Mouse (Mus musculus): ENCODE measurements around the gene Nuak1. TPM values are rescaled to one million over a fixed set of nuclear protein-coding genes. Genes with fewer than 3 reads are reported as not detected.

The Nuak1 gene
- polyA plus RNA-seq, 1 experiment from 2014 or later = 4.9 TPM

GRCm38 (mm10) chr10:84371681-84372160 is 68.7 kb downstream of the Nuak1 start:
- Histone ChIP-seq H3K4me3 (ENCODE audit: low read depth, low read length) (no peak overlapping the region), H3K27ac (ENCODE audit: low read depth, low read length) (peak overlapping the region; percentile 58; the same call in 1 of the 2 replicates), H3K4me1 (ENCODE audit: control insufficient read depth, insufficient read depth, low read length) (peaks cover 13% of the 10 kb centered on the region; the same call in 1 of the 2 replicates), H3K9ac (replicated peaks; ENCODE audit: low read depth, low read length) (no peak overlapping the region), H3K9me3 (ENCODE audit: control insufficient read depth, low read length) (no peaks in the 10 kb centered on the region), H3K4me2 (ENCODE audit: low read depth, low read length) (no peak overlapping the region; the same call in 1 of the 2 replicates), H3K36me3 (ENCODE audit: control insufficient read depth, insufficient read depth, low read length) (peaks cover 5% of the 10 kb centered on the region; the same call in 1 of the 2 replicates), H3K27me3 (ENCODE audit: control insufficient read depth, insufficient read depth, low read length) (no peaks in the 10 kb centered on the region)
- peak; percentile 47; the same call in 1 of the 2 replicates for ATAC-seq (ENCODE audit: low read depth)
- WGBS = 21% methylated on average over 10 of the region's 10 CpGs

GRCm38 (mm10) chr10:84371230-84371629 is 69.2 kb downstream of the Nuak1 start:
- peaks cover 5% of the 10 kb centered on the region; the same call in 1 of the 2 replicates for H3K36me3 ChIP-seq (ENCODE audit: control insufficient read depth, insufficient read depth, low read length)
- H3K4me3 ChIP-seq (ENCODE audit: low read depth, low read length) = no peak overlapping the region
- H3K9me3 ChIP-seq (ENCODE audit: control insufficient read depth, low read length) = no peaks in the 10 kb centered on the region
- H3K27me3 ChIP-seq (ENCODE audit: control insufficient read depth, insufficient read depth, low read length) = no peaks in the 10 kb centered on the region
- ATAC-seq (ENCODE audit: low read depth) = no peak
- WGBS = 56% methylated on average over 4 of the region's 4 CpGs
- H3K4me1 ChIP-seq (ENCODE audit: control insufficient read depth, insufficient read depth, low read length) = peaks cover 13% of the 10 kb centered on the region; the same call in 1 of the 2 replicates
- no peak overlapping the region for H3K27ac ChIP-seq (ENCODE audit: low read depth, low read length)
- H3K9ac ChIP-seq (replicated peaks; ENCODE audit: low read depth, low read length) = no peak overlapping the region
- H3K4me2 ChIP-seq (ENCODE audit: low read depth, low read length) = no peak overlapping the region

GRCm38 (mm10) chr10:84369646-84370314 is 70.6 kb downstream of the Nuak1 start:
- no peaks in the 10 kb centered on the region for H3K27me3 ChIP-seq (ENCODE audit: control insufficient read depth, insufficient read depth, low read length)
- H3K4me1 ChIP-seq (ENCODE audit: control insufficient read depth, insufficient read depth, low read length) = peaks cover 13% of the 10 kb centered on the region; the same call in 1 of the 2 replicates
- WGBS = 95% methylated on average over 11 of the region's 11 CpGs
- peaks cover 1% of the 10 kb centered on the region; the same call in 1 of the 2 replicates for H3K36me3 ChIP-seq (ENCODE audit: control insufficient read depth, insufficient read depth, low read length)
- no peak overlapping the region for H3K4me2 ChIP-seq (ENCODE audit: low read depth, low read length)
- no peak overlapping the region for H3K9ac ChIP-seq (replicated peaks; ENCODE audit: low read depth, low read length)
- no peaks in the 10 kb centered on the region for H3K9me3 ChIP-seq (ENCODE audit: control insufficient read depth, low read length)
- H3K4me3 ChIP-seq (ENCODE audit: low read depth, low read length) = no peak overlapping the region
- no peak overlapping the region for H3K27ac ChIP-seq (ENCODE audit: low read depth, low read length)
- no peak for ATAC-seq (ENCODE audit: low read depth)

GRCm38 (mm10) chr10:84368185-84368584 is 72.2 kb downstream of the Nuak1 start:
- 95% methylated on average over 3 of the region's 3 CpGs for WGBS
- Histone ChIP-seq H3K9ac (replicated peaks; ENCODE audit: low read depth, low read length) (no peak overlapping the region), H3K4me3 (ENCODE audit: low read depth, low read length) (no peak overlapping the region), H3K27ac (ENCODE audit: low read depth, low read length) (no peak overlapping the region), H3K36me3 (ENCODE audit: control insufficient read depth, insufficient read depth, low read length) (no peaks in the 10 kb centered on the region), H3K9me3 (ENCODE audit: control insufficient read depth, low read length) (no peaks in the 10 kb centered on the region), H3K27me3 (ENCODE audit: control insufficient read depth, insufficient read depth, low read length) (no peaks in the 10 kb centered on the region), H3K4me2 (ENCODE audit: low read depth, low read length) (no peak overlapping the region), H3K4me1 (ENCODE audit: control insufficient read depth, insufficient read depth, low read length) (peaks cover 13% of the 10 kb centered on the region; the same call in 1 of the 2 replicates)
- no peak for ATAC-seq (ENCODE audit: low read depth)

GRCm38 (mm10) chr10:84365166-84365865 is 75.1 kb downstream of the Nuak1 start:
- Histone ChIP-seq H3K27ac (ENCODE audit: low read depth, low read length) (no peak overlapping the region), H3K4me1 (ENCODE audit: control insufficient read depth, insufficient read depth, low read length) (no peaks in the 10 kb centered on the region), H3K27me3 (ENCODE audit: control insufficient read depth, insufficient read depth, low read length) (no peaks in the 10 kb centered on the region), H3K9me3 (ENCODE audit: control insufficient read depth, low read length) (no peaks in the 10 kb centered on the region), H3K4me2 (ENCODE audit: low read depth, low read length) (no peak overlapping the region), H3K4me3 (ENCODE audit: low read depth, low read length) (no peak overlapping the region), H3K36me3 (ENCODE audit: control insufficient read depth, insufficient read depth, low read length) (no peaks in the 10 kb centered on the region), H3K9ac (replicated peaks; ENCODE audit: low read depth, low read length) (no peak overlapping the region)
- no peak for ATAC-seq (ENCODE audit: low read depth)
- 88% methylated on average over 7 of the region's 7 CpGs for WGBS

GRCm38 (mm10) chr10:84363833-84364232 is 76.6 kb downstream of the Nuak1 start:
- Histone ChIP-seq H3K27me3 (ENCODE audit: control insufficient read depth, insufficient read depth, low read length) (no peaks in the 10 kb centered on the region), H3K36me3 (ENCODE audit: control insufficient read depth, insufficient read depth, low read length) (no peaks in the 10 kb centered on the region), H3K27ac (ENCODE audit: low read depth, low read length) (no peak overlapping the region), H3K9me3 (ENCODE audit: control insufficient read depth, low read length) (no peaks in the 10 kb centered on the region), H3K4me3 (ENCODE audit: low read depth, low read length) (no peak overlapping the region), H3K4me2 (ENCODE audit: low read depth, low read length) (no peak overlapping the region), H3K4me1 (ENCODE audit: control insufficient read depth, insufficient read depth, low read length) (no peaks in the 10 kb centered on the region), H3K9ac (replicated peaks; ENCODE audit: low read depth, low read length) (no peak overlapping the region)
- ATAC-seq (ENCODE audit: low read depth) = no peak
- 87% methylated on average over 7 of the region's 7 CpGs for WGBS

- no peak for ATAC-seq (ENCODE audit: low read depth)
- 89% methylated on average over 4 of the region's 4 CpGs for WGBS
- H3K4me3 ChIP-seq (ENCODE audit: low read depth, low read length) = no peak overlapping the region
- H3K4me2 ChIP-seq (ENCODE audit: low read depth, low read length) = no peak overlapping the region
- H3K9ac ChIP-seq (replicated peaks; ENCODE audit: low read depth, low read length) = no peak overlapping the region
- no peaks in the 10 kb centered on the region for H3K27me3 ChIP-seq (ENCODE audit: control insufficient read depth, insufficient read depth, low read length)
- no peaks in the 10 kb centered on the region for H3K4me1 ChIP-seq (ENCODE audit: control insufficient read depth, insufficient read depth, low read length)
- H3K9me3 ChIP-seq (ENCODE audit: control insufficient read depth, low read length) = no peaks in the 10 kb centered on the region
- H3K27ac ChIP-seq (ENCODE audit: low read depth, low read length) = no peak overlapping the region
- H3K36me3 ChIP-seq (ENCODE audit: control insufficient read depth, insufficient read depth, low read length) = no peaks in the 10 kb centered on the region
Measured at GRCm38 (mm10) chr10:84360953-84361352, 79.4 kb downstream of the Nuak1 start.

GRCm38 (mm10) chr10:84360391-84360790 is 80.0 kb downstream of the Nuak1 start:
- Histone ChIP-seq H3K27ac (ENCODE audit: low read depth, low read length) (no peak overlapping the region), H3K4me3 (ENCODE audit: low read depth, low read length) (no peak overlapping the region), H3K4me2 (ENCODE audit: low read depth, low read length) (no peak overlapping the region), H3K27me3 (ENCODE audit: control insufficient read depth, insufficient read depth, low read length) (no peaks in the 10 kb centered on the region), H3K36me3 (ENCODE audit: control insufficient read depth, insufficient read depth, low read length) (no peaks in the 10 kb centered on the region), H3K9ac (replicated peaks; ENCODE audit: low read depth, low read length) (no peak overlapping the region), H3K9me3 (ENCODE audit: control insufficient read depth, low read length) (no peaks in the 10 kb centered on the region), H3K4me1 (ENCODE audit: control insufficient read depth, insufficient read depth, low read length) (no peaks in the 10 kb centered on the region)
- 65% methylated on average over 9 of the region's 9 CpGs for WGBS
- no peak for ATAC-seq (ENCODE audit: low read depth)

- Histone ChIP-seq H3K9ac (replicated peaks; ENCODE audit: low read depth, low read length) (no peak overlapping the region), H3K9me3 (ENCODE audit: control insufficient read depth, low read length) (no peaks in the 10 kb centered on the region), H3K27me3 (ENCODE audit: control insufficient read depth, insufficient read depth, low read length) (no peaks in the 10 kb centered on the region), H3K36me3 (ENCODE audit: control insufficient read depth, insufficient read depth, low read length) (no peaks in the 10 kb centered on the region), H3K4me3 (ENCODE audit: low read depth, low read length) (no peak overlapping the region), H3K27ac (ENCODE audit: low read depth, low read length) (no peak overlapping the region), H3K4me2 (ENCODE audit: low read depth, low read length) (no peak overlapping the region), H3K4me1 (ENCODE audit: control insufficient read depth, insufficient read depth, low read length) (no peaks in the 10 kb centered on the region)
- ATAC-seq (ENCODE audit: low read depth) = no peak
- WGBS = 92% methylated on average over 4 of the region's 4 CpGs
Measured at GRCm38 (mm10) chr10:84358738-84359120, 81.7 kb downstream of the Nuak1 start.
